Mouse (Mus musculus) small intestine, adult 2 months (tissue): ENCODE measurements around the gene Stn1.

Experiments used
- CTCF ChIP-seq: fragments of 200-500 bp; IDR thresholded peaks from 2 replicates; pipeline ENCODE4 v1.5.1; 2012; ENCODE audit warnings: low read depth, mild to moderate bottlenecking, control low read depth, inconsistent platforms, low read length, moderate library complexity, mixed read lengths; ENCODE audit not compliant: insufficient replicate concordance, insufficient read length; ENCODE audit errors: extremely low read depth
- POLR2A ChIP-seq: fragments of 200-500 bp; IDR thresholded peaks from 2 replicates; pipeline ENCODE4 v1.6.1; 2012; ENCODE audit warnings: low read depth, mild to moderate bottlenecking, control low read depth, inconsistent platforms, low read length, moderate library complexity

- TF ChIP-seq CTCF: no peak
- no peak for TF ChIP-seq POLR2A
Observed at GRCm38 (mm10) chr19:47559145-47559544, 21.8 kb upstream of the Stn1 start.
